Mouse (Mus musculus) urinary bladder, postnatal 36 days (tissue): ENCODE measurements at regions not wholly inside any gene's neighbourhood (a gene's known extent, or its start where the extent isn't known, plus 50 kb on each side); places are given as distances from the start of the nearest gene placed in this dataset.
A peak's percentile ranks its signal among the peaks of the same experiment; 100 is the strongest.

Source experiments
- DNase-seq, 2 experiments: peaks; one replicate each; pipeline ENCODE4 v3.0.0; 2022; ENCODE audit warnings: low spot score in 2 of 2, mixed read lengths in 1 of 2

GRCm38 (mm10) chr10:70336741-70337140, 91.8 kb downstream of the Slc16a9 start:
- DNase-seq = no peak

DNA sequence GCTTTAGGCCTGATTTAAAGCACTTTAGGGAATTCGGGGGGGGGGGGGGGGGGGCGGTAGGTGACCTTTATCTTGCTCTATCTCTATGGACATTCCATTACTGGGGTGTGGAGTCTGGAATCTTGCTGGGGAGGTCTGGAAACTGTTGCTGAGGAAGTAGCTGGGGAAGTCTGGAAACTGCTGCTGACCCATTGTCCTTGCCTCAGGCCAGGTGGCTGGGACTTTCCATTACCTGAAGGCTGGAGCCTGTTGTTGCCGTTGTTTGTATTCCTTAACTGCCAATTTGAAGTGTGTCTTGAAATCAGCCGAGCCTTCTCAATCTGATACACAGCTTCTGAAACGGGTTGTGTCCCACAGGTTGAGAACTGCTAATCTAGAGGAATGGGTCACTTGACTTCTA, 80.9 kb upstream of the Fam13c start:
- no peak for DNase-seq

- DNase-seq = no peak
Observed at GRCm38 (mm10) chr10:70359834-70360233, 80.4 kb upstream of the Fam13c start.

- no peak for DNase-seq
Observed at GRCm38 (mm10) chr10:70363054-70363453, 77.2 kb upstream of the Fam13c start.

DNA sequence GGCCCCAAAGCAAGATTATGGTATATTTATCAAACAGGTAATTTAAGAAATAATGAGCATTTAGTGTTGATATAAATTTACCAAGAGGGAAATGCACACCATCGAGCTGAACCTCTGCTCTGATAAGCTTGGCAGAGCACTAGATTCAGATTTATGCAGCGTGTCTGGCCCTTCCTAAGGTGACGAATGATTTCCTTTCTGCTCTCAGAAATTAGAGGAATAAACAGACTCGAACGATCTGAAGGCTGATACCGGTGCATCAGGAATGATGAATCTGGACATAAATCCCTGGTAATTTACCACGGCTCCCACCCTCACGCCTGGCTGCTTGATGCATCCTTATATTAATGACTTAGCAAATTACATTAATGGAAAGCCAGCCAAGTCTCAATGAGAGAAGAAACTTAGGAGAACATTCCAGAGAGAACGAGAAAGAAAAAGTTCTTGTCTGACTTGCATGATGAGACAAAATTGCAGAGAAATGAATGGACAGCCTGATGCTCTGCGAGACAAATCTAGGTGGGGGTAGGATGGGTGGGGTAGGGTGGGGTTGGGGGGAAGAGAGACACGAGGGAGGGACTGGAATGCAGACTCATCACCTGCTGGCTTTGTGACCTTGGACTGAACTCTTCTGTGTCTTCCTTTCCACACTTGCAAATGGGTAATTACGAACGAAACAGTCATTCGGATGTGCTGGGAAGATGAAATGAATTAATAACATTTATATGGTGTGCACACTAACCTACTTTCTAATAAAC, 75.9 kb upstream of the Fam13c start:
- DNase-seq = no peak

DNA sequence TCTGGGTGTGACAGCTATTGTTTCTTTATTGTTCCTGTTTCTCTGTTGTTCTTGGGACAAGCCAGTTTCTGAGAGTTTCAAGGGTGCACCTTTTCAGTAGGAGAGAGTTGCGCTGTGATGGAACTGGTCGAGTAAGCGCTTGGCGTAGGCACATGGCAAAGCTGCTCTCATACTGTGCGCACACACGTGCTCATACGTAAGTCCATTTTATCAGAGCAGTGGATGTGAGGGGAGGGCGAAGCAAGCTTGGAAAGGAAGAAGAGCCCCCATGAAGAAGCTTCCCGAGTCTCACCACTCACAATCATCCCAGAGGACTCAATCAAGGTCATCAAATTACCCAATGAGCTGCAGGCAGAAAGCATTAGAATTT, 75.3 kb upstream of the Fam13c start:
- DNase-seq = no peak

DNA sequence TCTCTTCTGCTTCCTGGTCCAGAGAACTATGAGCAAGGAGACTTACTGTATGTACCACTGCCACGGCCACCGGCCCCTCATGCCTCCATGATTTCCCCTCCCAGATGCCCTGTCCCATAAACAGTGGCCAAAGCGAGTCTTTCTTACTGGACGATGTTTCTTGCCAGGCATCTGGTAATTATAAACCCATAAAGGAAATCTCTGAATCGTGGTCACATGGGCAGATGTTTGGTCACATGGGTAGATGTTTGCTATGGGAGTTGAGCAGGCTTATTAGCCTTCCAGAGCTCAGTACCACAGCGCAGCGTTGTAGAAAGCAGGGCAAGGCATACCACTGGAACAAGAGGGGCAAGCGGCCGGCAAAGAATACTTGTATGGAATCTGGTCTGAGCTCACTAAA, 74.8 kb upstream of the Fam13c start:
- DNase-seq = no peak

- DNase-seq = no peak
Observed at GRCm38 (mm10) chr10:70367866-70368265, 72.4 kb upstream of the Fam13c start.

DNA sequence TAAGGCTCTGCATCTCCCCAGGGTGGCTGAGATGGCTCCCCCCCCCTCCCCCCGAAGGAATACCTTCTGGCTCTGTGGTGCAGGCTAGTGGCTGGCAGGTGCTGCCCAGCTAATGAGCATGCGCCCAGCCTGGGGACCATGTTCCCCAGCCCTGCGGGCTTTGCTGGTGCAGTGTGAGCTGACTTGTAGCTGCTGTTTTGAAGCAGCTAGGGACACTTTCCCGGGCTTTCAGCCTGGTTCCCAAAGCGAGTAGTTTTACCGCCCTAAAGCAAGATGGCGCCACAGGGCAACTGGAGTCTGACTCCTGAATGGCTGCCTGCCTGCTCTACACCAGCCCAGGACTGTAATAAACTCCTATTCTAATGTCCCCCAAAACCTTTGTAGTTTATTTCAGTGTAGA, 71.6 kb upstream of the Fam13c start:
- peak; percentile 9 to 60 for DNase-seq

- DNase-seq = no peak
Observed at GRCm38 (mm10) chr10:70372411-70373136, 67.7 kb upstream of the Fam13c start.

DNA sequence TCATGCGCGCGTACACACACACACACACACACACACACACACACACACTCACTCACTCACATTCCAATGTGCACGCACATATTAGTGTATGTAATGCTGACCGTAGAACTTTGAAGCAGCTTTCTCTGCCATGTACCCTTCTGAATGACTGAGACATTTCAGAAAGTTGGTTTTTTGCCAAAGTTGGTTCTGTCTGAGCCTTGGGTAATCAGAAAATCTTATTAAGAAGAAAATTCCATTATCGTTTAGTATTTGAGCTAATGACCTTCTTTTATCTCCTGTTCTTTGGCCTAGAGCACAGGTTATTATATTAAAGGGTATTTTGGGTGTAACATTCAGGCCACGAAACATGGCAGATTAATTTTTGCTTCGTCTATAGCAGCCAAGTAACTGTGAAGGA, 67.1 kb upstream of the Fam13c start:
- no peak for DNase-seq

DNA sequence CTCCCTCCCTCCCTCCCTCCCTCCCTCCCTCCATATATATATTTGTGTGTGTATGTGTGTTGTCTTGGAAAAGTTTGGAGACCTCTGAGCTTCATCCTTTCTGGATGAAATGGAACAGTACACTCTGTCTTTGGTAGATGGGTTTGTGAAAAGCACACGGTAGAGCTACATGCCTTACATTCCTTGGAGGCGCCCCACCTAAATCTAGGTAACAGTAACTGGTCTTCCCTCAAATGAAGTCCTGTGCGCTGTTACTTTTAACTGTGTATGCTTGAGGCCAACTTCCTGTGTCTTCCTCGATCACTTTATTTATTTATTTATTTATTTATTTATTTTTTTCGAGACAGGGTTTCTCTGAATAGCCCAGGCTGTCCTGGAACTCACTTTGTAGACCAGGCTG, 66.4 kb upstream of the Fam13c start:
- DNase-seq = no peak

DNA sequence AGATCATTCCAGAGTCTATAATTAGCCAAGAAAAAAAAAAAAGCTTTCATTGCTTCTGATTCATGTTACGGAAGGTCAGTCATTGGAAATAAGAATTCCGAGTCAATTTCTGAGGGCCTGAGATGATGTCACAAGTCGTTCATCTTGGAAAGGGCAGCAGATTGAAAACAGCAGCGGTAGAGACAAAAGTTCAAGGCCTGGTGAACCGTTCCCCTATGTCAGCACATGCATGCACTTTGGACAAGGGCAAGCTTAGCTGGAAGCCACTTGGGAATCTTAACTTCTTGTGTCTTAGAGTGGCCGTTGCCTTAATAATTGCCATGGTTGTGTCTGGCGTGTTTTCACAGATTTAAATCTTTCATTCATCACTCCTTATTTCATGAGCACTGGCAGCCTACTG, 65.6 kb upstream of the Fam13c start:
- no peak for DNase-seq

DNA sequence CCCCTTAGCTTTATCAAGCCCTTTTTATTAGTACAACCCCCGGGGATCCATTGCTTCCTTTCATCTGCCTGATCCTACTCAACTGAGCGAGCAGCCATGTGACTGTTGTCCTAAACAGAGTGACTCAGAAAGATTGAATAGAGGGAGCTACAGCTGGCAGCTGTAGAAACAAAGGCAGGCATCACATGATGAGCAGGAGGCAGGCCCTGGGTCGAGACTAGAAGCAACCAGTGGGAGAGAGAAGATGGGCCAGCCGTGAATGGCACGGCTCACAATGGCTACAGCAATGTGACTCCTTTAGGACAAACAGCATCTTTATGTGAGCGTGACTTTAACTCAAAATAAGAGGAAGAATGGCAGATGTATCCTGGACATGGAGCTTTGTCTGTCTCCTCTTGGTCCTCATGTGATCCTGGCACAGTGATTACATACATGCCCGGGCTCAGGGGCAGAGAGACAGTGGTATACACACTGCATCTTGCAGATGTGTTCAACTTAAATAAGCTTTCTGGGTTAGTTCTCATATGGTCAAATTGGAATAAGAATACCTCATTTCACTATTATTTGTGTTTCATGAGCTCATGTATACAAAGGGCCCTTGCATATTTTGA, 60.1 kb upstream of the Fam13c start:
- no peak for DNase-seq

DNA sequence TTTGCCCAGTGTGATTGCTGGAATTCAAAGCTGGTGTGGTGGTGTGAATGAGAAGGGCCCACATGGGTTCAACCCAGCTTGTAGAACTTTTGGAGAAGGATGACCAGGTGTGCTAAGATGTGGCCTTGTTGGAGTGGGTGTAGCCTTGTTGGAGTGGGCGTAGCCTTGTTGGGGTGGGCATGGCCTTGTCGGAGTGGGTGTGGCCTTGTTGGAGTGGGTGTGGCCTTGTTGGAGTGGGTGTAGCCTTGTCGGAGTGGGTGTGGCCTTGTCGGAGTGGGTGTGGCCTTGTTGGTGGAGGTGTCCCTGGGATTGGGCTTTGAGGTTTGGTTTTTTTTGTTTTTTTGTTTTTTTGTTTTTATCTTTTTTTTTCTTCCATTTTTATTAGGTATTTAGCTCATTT, 55.6 kb upstream of the Fam13c start:
- no peak for DNase-seq

GRCm38 (mm10) chr10:70387729-70388128, 52.6 kb upstream of the Fam13c start:
- no peak for DNase-seq
